Mouse (Mus musculus): ENCODE measurements around the gene Krtap17-1.

The Krtap17-1 gene

DNA sequence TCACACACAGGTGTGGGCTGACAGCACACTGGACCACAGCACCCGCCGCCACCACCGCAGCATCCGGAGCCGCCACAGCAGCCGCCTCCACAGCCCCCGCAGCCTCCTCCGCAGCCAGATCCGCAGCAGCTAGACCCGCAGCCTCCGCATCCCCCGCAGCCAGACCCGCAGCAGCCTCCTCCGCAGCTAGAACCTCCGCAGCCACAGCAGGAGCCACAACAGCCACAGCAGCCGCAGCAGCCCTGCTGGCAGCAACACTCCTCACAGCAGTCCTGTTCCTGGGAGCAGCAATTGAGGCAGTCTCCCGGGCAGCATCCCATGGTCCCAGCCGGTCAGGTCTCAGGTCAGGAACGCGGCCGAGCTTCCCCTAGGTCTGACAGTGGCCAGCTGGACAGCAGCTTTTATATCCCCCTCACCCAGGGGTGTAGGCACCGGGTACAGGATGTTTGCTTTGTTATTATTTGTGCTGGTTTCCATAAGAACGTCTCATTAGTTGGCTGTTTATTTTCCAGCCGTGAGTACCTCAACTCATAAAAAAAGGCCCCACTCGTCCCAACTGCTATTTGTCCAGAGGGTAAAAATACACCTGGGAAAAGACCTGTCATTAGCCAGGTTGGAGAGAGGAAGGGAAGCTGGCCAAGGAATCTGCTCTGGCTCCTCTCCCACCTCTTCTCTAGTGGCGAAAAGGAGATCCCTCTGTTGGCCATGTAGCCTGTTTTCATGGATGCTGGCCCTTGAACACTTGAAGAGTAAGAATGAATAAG, at the start of gene Krtap17-1:
TSS of gene Krtap17-1 (minus strand) at position 375 of the 764 bp plus-strand sequence.
- DNase-seq (ENCODE audit: low spot score in 2 of 2), result no peak

DNA sequence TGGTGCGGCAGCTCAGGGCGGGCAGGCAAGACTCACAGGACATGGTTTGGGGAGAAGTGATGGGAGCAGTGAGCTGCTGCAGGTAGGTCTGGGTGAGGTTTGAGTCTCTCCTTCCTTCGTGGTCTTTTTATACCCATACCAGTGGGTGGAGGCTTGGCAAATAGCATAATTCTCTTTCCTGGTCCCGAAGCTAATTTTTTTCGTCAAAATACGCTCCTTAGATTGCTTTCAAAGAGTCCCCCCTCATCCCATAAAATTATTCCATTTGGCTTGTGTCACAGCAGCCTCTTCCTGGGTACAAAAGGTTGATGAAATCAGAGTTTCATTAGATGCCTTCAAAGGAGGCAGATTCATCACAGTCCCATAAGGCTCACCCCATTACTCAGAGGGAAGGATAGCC, 47.7 kb upstream of the Krtap17-1 start, which contains the start of gene Krt34:
TSS of gene Krt34 (minus strand) at position 101 of the 400 bp plus-strand sequence.
- DNase-seq (ENCODE audit: low spot score in 2 of 2), result no peak

GRCm38 (mm10) chr11:100029768-100030167, 36.0 kb upstream of the Krtap17-1 start, which contains the start of gene Krt33b:
Gene Krt33b, minus strand, starts transcription at chr11:100029868.
- no peak for DNase-seq (ENCODE audit: low spot score in 2 of 2)

DNA sequence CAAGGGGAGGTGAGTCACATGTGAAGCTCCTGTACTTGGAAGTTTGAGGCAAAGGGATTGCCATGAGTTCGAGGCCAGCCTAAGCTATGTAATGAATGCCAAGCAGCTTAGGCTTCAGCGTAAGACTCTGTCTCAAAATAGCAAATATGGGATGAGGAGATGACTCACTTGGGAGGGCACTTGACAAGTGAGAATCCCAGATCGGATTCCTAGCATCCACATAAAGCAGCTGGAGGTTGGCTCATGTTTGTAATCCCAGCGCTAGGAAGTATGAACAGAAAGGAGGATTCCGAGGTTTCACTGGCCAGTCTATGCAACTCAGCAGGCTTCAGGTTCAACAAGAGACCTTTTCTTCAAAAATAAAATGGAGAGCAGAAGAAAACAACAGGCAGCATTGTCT, 27.6 kb upstream of the Krtap17-1 start:
- no peak for DNase-seq (ENCODE audit: low spot score in 2 of 2)

- no peak for DNase-seq (ENCODE audit: low spot score in 2 of 2)
Measured at GRCm38 (mm10) chr11:100019466-100019865, 25.7 kb upstream of the Krtap17-1 start.

DNA sequence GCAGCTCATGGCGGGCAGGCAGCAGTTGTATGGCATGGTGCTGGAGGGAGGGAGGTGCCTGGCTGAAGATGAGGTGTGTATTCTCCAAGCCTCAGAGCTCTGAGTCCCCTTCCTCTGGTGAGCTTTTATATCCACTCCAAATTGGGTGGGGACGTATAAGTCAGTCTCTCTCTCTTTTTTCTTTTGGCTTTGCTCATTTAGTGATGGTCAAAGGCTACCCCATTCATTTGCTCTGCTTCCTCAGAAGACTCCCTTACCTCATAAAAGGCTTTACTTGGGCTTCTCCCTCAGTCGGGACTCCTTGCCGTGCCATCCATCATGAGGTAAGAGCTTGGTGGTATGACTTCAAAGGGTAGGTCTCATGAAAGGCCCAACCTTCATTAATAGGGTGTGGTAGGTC, 22.3 kb upstream of the Krtap17-1 start, which contains the start of gene Krt33a:
TSS of gene Krt33a (minus strand) at position 101 of the 400 bp plus-strand sequence.
- DNase-seq (ENCODE audit: low spot score in 2 of 2), result no peak

GRCm38 (mm10) chr11:100013691-100014171, 19.9 kb upstream of the Krtap17-1 start:
- DNase-seq (ENCODE audit: low spot score in 2 of 2), result no peak

DNA sequence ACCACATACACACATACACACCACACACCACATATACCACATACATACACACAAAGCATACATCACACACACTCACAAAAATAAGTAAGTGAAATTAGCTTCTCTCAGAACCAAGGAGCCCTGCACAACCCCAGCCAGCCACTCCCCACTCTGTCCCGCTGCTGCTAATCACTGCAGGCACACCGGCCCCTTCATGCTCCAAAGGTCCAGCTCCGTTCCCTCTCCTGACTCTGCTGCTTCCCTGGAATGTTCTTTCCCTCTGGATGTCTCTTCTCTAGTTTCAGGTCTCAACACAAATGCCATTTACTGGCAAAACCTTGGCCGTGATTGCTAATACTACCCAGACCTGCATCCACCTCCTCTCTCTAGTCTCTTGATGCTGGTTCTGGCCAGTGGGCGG, 16.9 kb upstream of the Krtap17-1 start:
- no peak for DNase-seq (ENCODE audit: low spot score in 2 of 2)

GRCm38 (mm10) chr11:100008336-100008735, 14.5 kb upstream of the Krtap17-1 start:
- DNase-seq (ENCODE audit: low spot score in 2 of 2), result no peak

- no peak for DNase-seq (ENCODE audit: low spot score in 2 of 2)
Measured at GRCm38 (mm10) chr11:100006624-100007023, 12.8 kb upstream of the Krtap17-1 start.

DNA sequence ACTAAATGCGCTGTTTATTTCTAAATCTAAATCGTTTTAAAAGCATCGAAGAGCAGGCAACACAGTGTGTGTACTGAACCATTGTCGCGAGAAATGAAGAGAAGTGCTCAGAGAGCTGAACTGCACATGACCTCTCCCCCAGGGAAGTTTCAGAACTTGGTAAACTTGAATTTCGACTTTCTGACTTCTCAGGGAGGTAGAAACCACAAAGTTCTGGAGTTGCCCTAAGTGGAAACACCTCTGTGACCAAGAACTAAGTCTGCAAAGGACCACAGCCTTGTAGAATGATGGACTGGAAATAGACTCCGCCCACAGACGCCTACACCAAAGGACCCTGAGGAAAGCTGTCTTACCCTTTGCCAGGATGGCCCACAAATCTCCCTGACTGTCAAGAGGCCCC, 12.1 kb upstream of the Krtap17-1 start:
- no peak for DNase-seq (ENCODE audit: low spot score in 2 of 2)

GRCm38 (mm10) chr11:100004846-100005245, 11.1 kb upstream of the Krtap17-1 start:
- DNase-seq (ENCODE audit: low spot score in 2 of 2), result no peak

DNA sequence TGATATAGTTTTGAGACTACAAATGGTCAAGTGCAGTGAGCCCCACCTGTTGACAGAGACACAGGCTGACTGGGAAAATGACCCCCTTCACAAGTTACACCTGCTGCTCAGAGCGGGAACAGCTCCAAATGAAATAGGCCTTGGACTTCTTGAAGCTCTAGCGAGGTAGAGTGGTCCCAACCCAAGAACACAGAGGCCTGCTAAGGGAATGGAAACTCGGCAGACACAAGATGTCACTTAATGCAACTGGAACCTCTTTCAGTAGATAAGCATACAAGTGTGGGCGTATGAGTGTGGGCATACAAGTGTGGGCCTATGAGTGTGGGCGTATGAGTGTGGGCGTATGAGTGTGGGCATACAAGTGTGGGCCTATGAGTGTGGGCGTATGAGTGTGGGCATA, 5.3 kb upstream of the Krtap17-1 start:
- DNase-seq (ENCODE audit: low spot score in 2 of 2), result no peak

DNA sequence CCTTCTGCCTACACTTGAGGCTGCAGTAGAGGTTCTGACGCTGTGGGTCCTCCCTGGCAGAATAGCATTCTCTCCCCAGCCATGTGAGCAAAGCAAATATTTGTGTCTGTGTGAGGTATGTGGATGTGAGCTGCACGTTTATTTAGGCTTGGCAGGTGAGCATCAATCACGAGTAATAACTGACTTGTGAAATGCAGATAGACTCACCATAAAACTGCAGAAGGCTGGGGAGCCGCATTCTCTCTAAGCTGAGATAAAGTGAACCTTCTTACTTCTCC, 529 bp upstream of the Krtap17-1 start:
- no peak for DNase-seq (ENCODE audit: low spot score in 2 of 2)

DNA sequence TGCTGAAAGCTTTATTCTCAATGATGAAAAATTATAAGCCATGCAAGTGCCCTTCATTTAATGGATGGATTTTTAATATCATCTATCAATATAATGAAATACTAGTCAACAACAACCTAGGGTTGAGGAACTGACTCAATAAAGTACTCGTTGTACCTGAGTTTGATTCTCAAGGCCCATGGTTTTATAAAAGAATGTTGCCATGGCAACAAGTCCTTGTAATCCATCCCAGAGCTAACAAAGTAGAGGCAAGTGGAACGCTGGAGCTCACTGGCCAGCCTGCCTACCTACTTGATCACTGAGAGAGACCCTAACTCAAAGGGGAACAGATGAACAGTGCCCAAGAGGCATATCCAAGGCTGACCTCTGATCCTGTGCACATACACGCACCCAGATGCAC, 3.2 kb downstream of the Krtap17-1 start:
- no peak for DNase-seq (ENCODE audit: low spot score in 2 of 2)

GRCm38 (mm10) chr11:99989881-99990405, 3.9 kb downstream of the Krtap17-1 start:
- DNase-seq (ENCODE audit: low spot score in 2 of 2), result no peak

DNA sequence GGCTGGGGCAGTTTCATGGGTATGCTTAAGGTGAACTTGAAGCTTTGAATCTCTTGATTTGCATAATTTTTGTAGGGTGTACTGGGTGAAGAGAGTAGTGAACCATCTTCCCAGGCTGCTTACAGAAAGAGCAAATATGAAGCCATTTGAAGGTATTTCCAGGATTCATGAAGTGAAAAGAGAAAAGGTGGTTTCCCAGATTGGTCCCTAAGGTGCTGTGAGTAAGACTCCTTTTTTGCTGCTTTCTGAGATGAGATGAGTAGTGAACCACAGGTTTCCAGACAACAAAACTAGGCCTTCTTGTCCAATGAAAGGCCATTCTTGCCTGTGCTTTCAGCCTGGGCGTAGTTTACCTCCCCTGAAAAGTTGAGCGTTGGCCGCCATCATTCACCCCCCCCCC, 5.3 kb downstream of the Krtap17-1 start:
- DNase-seq (ENCODE audit: low spot score in 2 of 2), result no peak

DNA sequence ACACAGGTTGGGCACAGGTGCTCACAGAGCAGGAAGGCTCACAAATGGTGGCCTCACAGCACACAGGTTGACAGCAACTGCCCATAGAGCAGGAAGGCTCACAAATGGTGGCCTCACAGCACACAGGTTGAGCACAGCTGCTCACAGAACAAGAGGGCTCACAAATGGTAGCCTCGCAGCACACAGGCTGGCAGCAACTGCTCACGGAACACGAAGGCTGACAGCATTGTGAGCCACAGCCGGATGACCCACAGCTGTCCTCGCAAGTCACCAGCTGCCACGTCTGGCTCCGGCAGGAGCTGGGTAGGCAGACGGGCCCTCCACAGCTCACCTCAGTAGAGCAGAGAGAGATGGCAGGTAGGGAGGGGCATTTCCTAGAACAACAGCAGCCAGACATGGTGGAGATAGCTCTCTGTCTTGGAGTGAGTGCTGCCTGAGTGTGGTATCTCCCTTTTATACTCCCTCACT, 7.6 kb downstream of the Krtap17-1 start, which contains the start of gene Krtap16-1:
TSS of gene Krtap16-1 (minus strand) at position 418 of the 468 bp plus-strand sequence.
- DNase-seq (ENCODE audit: low spot score in 2 of 2), result no peak

- DNase-seq (ENCODE audit: low spot score in 2 of 2), result no peak
Measured at GRCm38 (mm10) chr11:99985291-99986092, 8.3 kb downstream of the Krtap17-1 start.

DNA sequence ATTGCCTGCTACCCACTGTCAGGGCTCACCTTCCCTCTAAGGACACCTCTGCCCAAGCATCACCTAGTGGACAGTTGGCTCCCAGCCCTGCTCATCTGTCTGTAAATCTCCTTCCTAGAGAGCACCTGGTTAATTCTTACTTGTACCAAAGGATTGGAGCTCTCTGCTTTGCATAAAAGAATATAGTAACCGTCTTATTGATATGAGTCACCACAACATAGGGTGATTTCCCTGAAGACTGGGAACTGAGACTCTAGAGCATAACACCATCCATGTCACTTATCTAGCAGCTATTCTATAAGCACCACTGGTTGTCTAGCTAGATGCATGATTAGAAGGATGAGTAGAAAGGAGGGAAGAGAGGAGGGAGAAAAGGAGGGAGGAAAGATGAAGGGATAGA, 10.4 kb downstream of the Krtap17-1 start:
- no peak for DNase-seq (ENCODE audit: low spot score in 2 of 2)

DNA sequence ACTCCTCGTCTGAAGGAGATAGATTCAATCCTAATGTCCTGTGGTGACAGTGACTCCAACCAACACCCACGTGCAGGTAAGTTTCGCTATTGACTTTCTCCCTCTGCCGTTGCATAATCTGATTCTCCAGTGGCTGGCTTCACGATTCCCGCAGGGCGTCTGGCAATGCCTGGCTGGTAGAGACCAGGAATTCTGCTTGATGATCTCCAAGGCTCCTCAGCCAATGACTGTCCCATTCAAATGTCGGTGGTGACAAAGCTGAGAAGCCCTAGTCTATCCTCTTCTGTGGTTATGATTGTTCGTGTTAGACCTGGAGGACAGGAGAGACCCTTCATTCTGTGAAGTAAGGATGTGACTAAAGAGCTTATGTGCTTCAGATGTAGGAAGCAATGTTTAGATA, 11.1 kb downstream of the Krtap17-1 start:
- no peak for DNase-seq (ENCODE audit: low spot score in 2 of 2)

- no peak for DNase-seq (ENCODE audit: low spot score in 2 of 2)
Measured at GRCm38 (mm10) chr11:99978953-99979352, 14.8 kb downstream of the Krtap17-1 start, which contains the start of gene Krtap29-1. Gene Krtap29-1, minus strand, starts transcription at chr11:99979053.
